Mouse (Mus musculus) neutrophil, adult 83 days (primary cell): ENCODE data around the gene Spata4. TPM values are rescaled to one million over a fixed set of nuclear protein-coding genes. Genes with fewer than 3 reads are reported as not detected.

Experiments used
- total RNA-seq, 2 experiments: library from RNA; stranded (reverse); gene quantifications; one replicate each; pipeline ENCODE4 v1.2.4; 2023

The Spata4 gene
- total RNA-seq = not detected

DNA sequence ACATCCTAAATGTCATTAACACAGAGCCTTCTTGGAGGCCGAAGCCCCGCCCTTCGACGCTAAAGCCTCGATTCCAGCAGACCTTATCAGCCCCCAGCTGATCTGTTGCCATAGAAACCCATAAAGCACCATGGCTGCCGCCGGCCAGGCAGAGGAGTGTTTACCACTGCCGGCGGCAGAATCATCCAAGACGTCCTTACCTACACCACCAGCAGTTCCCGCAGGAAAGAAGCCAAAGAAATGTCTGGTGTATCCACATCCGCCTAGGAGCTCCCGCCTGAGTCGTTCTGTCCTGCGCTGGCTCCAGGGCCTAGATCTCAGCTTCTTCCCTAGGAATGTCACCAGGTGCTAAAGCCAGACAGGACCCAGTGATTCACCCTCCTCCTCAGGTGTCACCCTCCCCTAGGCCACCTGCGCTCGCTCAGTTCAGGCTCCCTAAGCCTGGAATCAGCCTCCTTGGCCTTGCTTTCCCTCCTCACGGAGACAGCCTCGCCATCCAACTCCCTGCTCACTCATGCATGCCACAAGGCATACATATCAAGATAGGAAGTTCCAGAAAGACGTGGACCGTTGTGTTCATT lies at the start of gene Spata4:
Gene Spata4, plus strand, starts transcription at position 111 of the 581 bp plus-strand sequence.

Other genes starting within 250 kb of the Spata4 start
- under 1 TPM in 1 of 2 experiments, not detected in 1; 0.72 TPM for gene Asb5, start 71.2 kb upstream of the Spata4 start, total RNA-seq
- gene Spcs3, start 70.8 kb upstream of the Spata4 start, total RNA-seq = 10 to 100 TPM; 54.0 to 54.4 TPM